Mouse (Mus musculus) gastrocnemius, adult 8-10 months (tissue): ENCODE data around the gene Lrmda. TPM values are rescaled to one million over a fixed set of nuclear protein-coding genes. Genes with fewer than 3 reads are reported as not detected.

Experiments used
- DNase-seq, 2 experiments: peaks; one replicate each; pipeline ENCODE4 v3.0.0; 2022; ENCODE audit warnings: low spot score in 2 of 2
- total RNA-seq, 4 experiments: library from RNA; stranded (reverse); gene quantifications; 2 replicates each; pipeline ENCODE4 v1.2.4; 2022

Gene Lrmda
- total RNA-seq, 4 experiments from 2014 or later = 2.2 to 3.2 (median 2.6) TPM

GRCm38 (mm10) chr14:22037498-22038131 lies 18.1 kb downstream of the Lrmda start:
- no peak for DNase-seq

DNA sequence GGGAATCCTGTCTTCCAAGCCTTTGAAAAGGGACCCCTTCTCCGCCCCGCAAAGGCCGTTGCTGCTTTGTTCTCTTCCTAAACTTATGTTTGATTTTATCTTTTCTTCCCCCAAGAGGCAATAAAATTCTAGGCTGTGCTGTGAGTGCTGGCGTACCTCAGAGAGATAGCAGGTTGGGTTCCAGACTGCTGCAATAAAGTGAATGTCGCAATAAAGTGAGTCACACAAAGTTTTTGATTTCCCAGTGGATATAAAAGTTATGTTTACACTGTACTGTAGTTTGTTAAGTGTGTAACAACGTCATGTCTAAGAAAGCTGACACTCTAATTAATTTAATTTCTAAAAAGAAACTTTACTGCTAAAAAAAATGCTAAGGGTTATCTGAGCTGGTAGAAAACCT lies 22.6 kb downstream of the Lrmda start:
- DNase-seq = no peak

DNA sequence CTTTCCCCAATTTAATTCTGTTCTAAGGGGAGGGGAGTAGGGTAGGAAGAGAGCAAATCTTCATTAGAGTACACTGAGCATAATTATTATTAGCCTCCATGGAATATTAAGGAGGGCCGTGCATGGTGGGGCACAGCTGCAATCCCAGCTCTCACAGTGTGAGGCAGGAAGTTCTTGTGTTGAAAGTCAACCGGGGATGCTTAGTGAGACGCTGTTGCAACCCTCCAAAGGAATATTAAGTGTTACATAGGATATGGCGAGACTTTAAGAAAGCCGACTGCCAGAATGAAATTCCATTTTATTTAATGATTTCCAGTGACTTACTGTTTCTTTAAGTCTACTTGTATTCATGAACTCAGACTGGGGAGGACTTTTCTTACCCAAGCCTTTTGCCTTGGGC lies 23.9 kb downstream of the Lrmda start:
- no peak for DNase-seq

DNA sequence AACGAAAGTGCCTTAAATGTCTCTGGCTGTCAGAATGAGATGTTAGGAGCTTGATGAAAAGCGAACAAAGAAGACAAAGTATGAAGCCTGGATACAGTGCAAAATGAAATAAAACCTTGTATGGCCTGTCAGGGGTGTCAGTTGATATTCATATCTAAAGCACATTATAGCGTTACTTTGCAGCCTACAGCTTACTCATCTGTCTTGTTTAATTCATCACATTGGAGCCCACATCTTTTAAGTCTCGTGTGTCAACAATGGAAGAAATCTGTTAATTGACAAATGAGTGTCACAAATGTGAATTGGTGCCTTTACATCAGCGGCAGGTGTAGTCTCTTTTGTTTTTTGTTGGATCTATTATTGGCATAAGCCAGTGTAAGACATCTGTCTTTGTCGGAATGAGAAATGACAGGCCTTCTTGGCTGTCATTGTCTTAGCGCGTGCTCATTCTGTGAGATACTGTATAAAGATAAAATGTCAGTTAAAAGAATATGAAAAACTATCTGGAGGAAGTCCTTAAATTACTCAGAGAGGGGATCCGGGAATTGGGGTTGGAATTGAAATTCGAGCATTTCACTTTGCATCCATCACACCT lies 26.8 kb downstream of the Lrmda start:
- DNase-seq = no peak

- no peak for DNase-seq
Measured at GRCm38 (mm10) chr14:22048068-22048899, 28.8 kb downstream of the Lrmda start.

GRCm38 (mm10) chr14:22048900-22049199 lies 29.3 kb downstream of the Lrmda start:
- DNase-seq = no peak

GRCm38 (mm10) chr14:22049282-22049681 lies 29.8 kb downstream of the Lrmda start:
- no peak for DNase-seq

GRCm38 (mm10) chr14:22051941-22052664 lies 32.6 kb downstream of the Lrmda start:
- no peak for DNase-seq

DNA sequence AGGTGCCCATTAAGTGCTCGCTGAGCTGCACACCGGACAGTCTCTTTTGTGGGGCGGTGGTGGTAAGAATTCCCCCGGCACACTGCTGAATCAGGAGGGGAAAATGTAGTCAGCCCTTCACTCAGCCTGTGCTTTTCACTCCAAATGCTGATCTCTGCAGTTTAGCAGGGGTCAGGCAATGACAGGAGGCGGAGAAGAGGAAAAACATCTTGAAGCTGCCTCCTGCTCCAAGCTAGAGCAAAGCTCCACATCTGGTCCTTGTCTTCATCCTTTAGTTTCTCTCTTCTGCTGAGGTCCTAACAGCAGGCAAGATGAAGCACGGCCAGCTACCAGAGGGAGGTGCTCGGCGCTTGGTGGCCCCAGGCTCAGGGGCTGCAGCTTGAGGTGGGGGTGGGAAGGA lies 36.1 kb downstream of the Lrmda start:
- DNase-seq = no peak

DNA sequence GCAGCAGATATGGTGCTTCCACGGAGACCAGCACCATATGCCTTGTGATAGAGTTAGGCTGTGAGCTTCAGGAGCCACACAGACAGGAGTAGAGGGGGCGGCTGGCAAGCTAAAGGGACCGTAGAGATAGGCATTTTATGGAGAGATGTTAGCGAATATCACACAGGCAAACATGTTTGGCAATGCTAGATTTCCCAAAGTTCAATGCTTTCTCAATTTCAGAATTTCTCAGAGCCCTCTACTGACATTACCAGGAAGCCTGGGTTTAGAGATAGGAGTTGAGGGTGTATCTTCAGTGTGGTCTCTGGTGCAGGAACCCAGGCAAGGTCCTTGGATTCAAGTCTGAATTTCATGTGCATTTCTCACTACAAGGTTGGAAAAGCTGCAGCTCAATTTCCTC lies 36.7 kb downstream of the Lrmda start:
- DNase-seq = no peak

DNA sequence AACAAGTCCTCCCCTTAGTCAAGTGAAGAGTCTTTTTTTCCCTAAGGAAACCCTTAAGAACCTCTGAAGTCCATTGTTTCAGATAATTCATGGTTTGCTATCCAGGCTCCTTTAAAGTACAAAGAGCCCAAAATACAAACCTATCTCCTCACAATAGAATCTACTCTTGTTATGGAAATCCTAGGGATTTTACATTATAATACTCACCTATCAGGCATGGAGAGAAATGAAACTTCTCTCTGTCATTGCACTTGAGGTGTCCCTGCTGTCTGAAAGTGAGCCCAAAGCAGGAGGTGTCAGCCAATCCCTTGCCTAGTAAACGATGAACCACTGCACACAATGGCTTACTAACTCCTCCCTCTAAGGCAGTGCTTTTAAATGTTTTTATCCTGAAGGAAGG lies 39.2 kb downstream of the Lrmda start:
- DNase-seq = no peak

GRCm38 (mm10) chr14:22059348-22059861 lies 39.9 kb downstream of the Lrmda start:
- DNase-seq = no peak

DNA sequence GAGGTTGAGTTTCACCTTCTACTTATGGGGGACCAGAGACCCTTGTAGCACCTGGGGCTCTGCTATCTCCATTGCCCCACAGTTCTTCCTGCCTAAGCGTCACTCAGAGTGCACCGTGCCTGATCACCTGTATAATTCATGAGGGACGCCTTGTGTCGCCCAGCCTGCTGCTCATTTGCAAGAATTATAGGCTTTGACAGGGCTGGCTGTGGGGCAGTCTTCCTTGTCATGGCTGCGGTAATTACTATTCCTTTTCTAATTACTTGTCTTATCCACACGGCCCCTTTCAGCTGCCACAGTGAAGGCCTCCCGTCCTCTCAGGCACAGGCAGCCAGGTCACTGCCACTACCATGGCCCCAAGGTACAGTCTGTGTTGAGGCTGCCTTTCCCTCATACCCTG lies 41.3 kb downstream of the Lrmda start:
- DNase-seq = no peak

GRCm38 (mm10) chr14:22062117-22062855 lies 42.8 kb downstream of the Lrmda start:
- no peak for DNase-seq

GRCm38 (mm10) chr14:22069169-22069568 lies 49.7 kb downstream of the Lrmda start:
- DNase-seq = no peak

GRCm38 (mm10) chr14:22073385-22073784 lies 53.9 kb downstream of the Lrmda start:
- no peak for DNase-seq

DNA sequence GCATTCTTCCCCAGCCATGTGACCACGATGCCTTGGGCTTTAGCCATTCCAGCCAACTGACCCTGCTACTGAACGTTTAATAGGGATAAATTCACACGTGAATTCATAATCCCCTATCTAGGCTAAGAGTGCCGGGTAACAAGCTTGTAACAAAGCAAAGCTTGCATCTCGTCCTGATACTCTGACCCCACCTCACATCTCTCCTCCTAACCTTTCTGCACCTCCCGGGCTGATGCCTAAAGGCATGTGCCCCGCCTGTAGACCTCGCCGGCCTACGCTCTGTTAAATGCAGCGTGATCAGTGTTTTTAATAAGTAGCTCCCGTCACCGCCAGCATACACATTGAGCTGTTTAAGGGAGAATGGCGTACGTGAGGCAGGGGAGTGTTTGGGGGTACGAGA lies 54.7 kb downstream of the Lrmda start:
- DNase-seq = no peak

GRCm38 (mm10) chr14:22083931-22084330 lies 64.4 kb downstream of the Lrmda start:
- no peak for DNase-seq

GRCm38 (mm10) chr14:22085411-22085810 lies 65.9 kb downstream of the Lrmda start:
- no peak for DNase-seq

DNA sequence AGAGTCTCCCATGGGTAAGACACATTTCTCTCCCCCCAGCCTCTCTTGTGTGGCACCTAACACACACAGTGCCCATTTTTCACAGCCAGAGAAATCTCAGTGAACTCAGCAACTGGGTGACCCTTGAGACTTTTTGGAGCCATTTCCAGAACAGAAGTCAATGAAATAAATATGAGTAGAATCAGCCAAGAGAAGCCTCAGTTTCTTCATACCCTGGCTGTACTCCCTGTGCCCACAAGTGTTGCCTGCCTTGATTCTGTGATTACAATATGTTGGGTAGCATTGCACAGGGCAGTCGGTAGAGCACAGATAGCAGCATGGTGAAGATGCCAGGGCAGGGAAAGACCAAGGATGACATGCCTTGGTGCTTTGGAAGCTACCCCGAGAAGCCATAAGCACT lies 69.1 kb downstream of the Lrmda start:
- DNase-seq = no peak

DNA sequence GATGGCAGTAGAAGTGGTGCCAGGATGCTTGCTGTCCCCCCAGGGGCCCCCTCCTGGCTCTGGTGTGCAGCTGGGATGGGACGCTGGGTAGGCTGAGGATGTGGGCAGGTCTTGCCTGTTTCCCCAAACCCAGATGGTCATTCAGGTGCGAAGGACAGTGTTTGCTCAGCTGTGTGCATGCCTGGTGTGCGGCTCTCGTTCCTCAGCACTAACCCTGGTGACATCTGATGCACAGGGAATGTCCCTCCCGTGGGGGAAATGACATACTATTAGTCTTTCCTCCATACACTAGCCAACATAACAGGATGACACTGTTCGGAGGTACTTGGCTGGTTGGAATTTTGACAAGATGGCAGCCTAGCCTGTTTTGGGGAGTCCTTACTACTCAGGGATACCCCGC lies 69.8 kb downstream of the Lrmda start:
- DNase-seq = no peak
